ENCODE assay signal across 20 mouse cellular contexts in genomic region chr7:134772867-134773590, GRCm38 (mm10).
DNase-seq lines count a peak whose midpoint lies in the region; ATAC-seq lines count a peak whose summit lies in the region.
"Had no signal": no experiment of that assay in that cellular context is flagged by ENCODE, and none has a peak within 500 bp of the region (broad histone marks: within the 10 kb centered on the region; RNA-seq: fewer than 3 reads in every experiment).

No protein-coding gene starts in this region.

- H3K9ac ChIP-seq in heart, embryonic 11.5 days (ENCODE audit: low read depth, low read length), result no peak overlapping the region
- no peak overlapping the region for H3K9ac ChIP-seq in kidney, embryonic 15.5 days
- H3K9ac ChIP-seq: embryonic facial prominence, embryonic 15.5 days; forebrain, embryonic 12.5 days; liver, postnatal 0 days had no signal

- no peak overlapping the region for H3K27ac ChIP-seq in heart, embryonic 11.5 days (ENCODE audit: low read depth, low read length)
- H3K27ac ChIP-seq in kidney, embryonic 15.5 days, result 0 out of 2 replicates have a peak overlapping the region, but pooled peaks have one; percentile 37
- H3K27ac ChIP-seq: embryonic facial prominence, embryonic 15.5 days; limb, embryonic 10.5 days had no signal

- peak; percentile 78 for DNase-seq in heart, adult 11 months
- DNase-seq in kidney, postnatal 4 days, result no peak
- peak; percentile 14 for DNase-seq in lung, postnatal 36 days
- no peak for DNase-seq in frontal cortex, postnatal 14 days (ENCODE audit: low spot score in 2 of 2)
- DNase-seq: adrenal gland, postnatal 25 days; cerebellum, adult 18-20 months; cerebellum, postnatal 36 days; gastrocnemius, postnatal 14 days; kidney, postnatal 36 days; liver, postnatal 0 days; right cerebral cortex, postnatal 4 days; thymus, adult 2 months had no signal

- H3K27me3 ChIP-seq in heart, embryonic 11.5 days (ENCODE audit: control insufficient read depth, insufficient read depth, low read length), result no peaks in the 10 kb centered on the region
- no peaks in the 10 kb centered on the region for H3K27me3 ChIP-seq in kidney, embryonic 15.5 days
- H3K27me3 ChIP-seq in megakaryocyte, embryonic 14.5 days (replicated peaks), result peaks cover 2% of the 10 kb centered on the region
- H3K27me3 ChIP-seq: embryonic facial prominence, embryonic 15.5 days; forebrain, embryonic 12.5 days had no signal

- no peaks in the 10 kb centered on the region for H3K4me1 ChIP-seq in heart, embryonic 11.5 days (ENCODE audit: control insufficient read depth, insufficient read depth, low read length)
- H3K4me1 ChIP-seq in kidney, embryonic 15.5 days, result peaks cover 17% of the 10 kb centered on the region
- peaks cover 53% of the 10 kb centered on the region for H3K4me1 ChIP-seq in megakaryocyte, embryonic 14.5 days
- H3K4me1 ChIP-seq: embryonic facial prominence, embryonic 15.5 days; limb, embryonic 10.5 days had no signal

- no peak overlapping the region for H3K4me3 ChIP-seq in heart, embryonic 11.5 days (ENCODE audit: low read depth, low read length)
- no peak overlapping the region for H3K4me3 ChIP-seq in kidney, embryonic 15.5 days (replicated peaks)
- peak overlapping the region; percentile 48 for H3K4me3 ChIP-seq in megakaryocyte, embryonic 14.5 days (replicated peaks)
- H3K4me3 ChIP-seq: embryonic facial prominence, embryonic 15.5 days; forebrain, embryonic 12.5 days; limb, embryonic 10.5 days had no signal

- ATAC-seq in heart, embryonic 11.5 days (replicated peaks; ENCODE audit: insufficient number of reproducible peaks, low FRiP score, low TSS enrichment), result no peak
- ATAC-seq in kidney, embryonic 15.5 days (replicated peaks; ENCODE audit: low FRiP score), result no peak
- ATAC-seq in megakaryocyte, adult 5-6 weeks (ENCODE audit: poor library complexity, severe bottlenecking), result no peak
- ATAC-seq: liver, postnatal 0 days had no signal

- H3K36me3 ChIP-seq in heart, embryonic 11.5 days (ENCODE audit: control insufficient read depth, insufficient read depth, low read length), result peaks cover 23% of the 10 kb centered on the region
- H3K36me3 ChIP-seq in kidney, embryonic 15.5 days, result peaks cover 86% of the 10 kb centered on the region
- H3K36me3 ChIP-seq in megakaryocyte, embryonic 14.5 days (replicated peaks; ENCODE audit: low read length), result peaks cover 63% of the 10 kb centered on the region
- H3K36me3 ChIP-seq: G1E had no signal

- no peak overlapping the region for H3K4me2 ChIP-seq in heart, embryonic 11.5 days
- H3K4me2 ChIP-seq in kidney, embryonic 15.5 days, result no peak overlapping the region
- H3K4me2 ChIP-seq: embryonic facial prominence, embryonic 15.5 days; forebrain, embryonic 12.5 days had no signal

- 82% methylated on average over 15 of the region's 15 CpGs for WGBS in heart, embryonic 11.5 days (ENCODE audit: insufficient replicate concordance)
- whole genome bisulfite sequencing in kidney, embryonic 15.5 days, result 80% methylated on average over 15 of the region's 15 CpGs

- no peaks in the 10 kb centered on the region for H3K9me3 ChIP-seq in heart, embryonic 11.5 days (replicated peaks; ENCODE audit: control insufficient read depth, low read length)
- H3K9me3 ChIP-seq in kidney, embryonic 15.5 days (replicated peaks), result no peaks in the 10 kb centered on the region
- no peaks in the 10 kb centered on the region for H3K9me3 ChIP-seq in megakaryocyte, embryonic 14.5 days
- H3K9me3 ChIP-seq: embryonic facial prominence, embryonic 15.5 days; forebrain, embryonic 12.5 days; limb, embryonic 10.5 days had no signal

Comparison
In these comparisons a context has a peak if more than half of its experiments do, and no peak if none do; other contexts are left out.
1. DNase-seq: peak in heart, adult 11 months (single experiment) and lung, postnatal 36 days (single experiment); none in kidney, postnatal 4 days (0 of 2) and frontal cortex, postnatal 14 days (0 of 2).